Mouse (Mus musculus): ENCODE measurements around the gene Nckipsd. TPM values are rescaled to one million over a fixed set of nuclear protein-coding genes. Genes with fewer than 3 reads are reported as not detected.

Gene Nckipsd
- polyA plus RNA-seq (2012; ENCODE audit: low replicate concordance): 7.7 and 13.2 TPM in 2 replicates

DNA sequence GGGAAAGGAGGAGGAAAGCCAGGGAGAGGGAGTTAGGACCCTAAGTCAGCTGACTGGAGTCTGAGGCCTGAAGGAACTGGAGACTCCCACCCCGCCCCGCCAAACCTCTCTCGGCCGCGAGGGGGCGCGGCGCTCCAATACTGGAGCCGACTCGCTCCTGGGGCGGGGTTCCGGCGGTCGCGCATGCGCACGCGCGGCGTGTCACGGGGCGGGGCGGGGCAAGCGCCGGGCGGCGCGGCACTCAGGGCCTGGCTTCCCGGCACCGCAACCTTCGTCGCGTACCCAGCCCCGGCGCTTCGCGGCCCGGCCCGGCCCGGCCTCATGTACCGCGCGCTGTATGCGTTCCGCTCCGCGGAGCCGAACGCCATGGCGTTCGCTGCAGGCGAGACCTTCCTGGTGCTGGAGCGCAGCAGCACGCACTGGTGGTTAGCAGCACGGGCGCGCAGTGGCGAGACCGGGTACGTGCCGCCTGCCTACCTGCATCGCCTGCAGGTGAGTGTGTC is at the start of gene Nckipsd:
TSS of gene Nckipsd (plus strand) at position 206 of the 503 bp plus-strand sequence.

DNA sequence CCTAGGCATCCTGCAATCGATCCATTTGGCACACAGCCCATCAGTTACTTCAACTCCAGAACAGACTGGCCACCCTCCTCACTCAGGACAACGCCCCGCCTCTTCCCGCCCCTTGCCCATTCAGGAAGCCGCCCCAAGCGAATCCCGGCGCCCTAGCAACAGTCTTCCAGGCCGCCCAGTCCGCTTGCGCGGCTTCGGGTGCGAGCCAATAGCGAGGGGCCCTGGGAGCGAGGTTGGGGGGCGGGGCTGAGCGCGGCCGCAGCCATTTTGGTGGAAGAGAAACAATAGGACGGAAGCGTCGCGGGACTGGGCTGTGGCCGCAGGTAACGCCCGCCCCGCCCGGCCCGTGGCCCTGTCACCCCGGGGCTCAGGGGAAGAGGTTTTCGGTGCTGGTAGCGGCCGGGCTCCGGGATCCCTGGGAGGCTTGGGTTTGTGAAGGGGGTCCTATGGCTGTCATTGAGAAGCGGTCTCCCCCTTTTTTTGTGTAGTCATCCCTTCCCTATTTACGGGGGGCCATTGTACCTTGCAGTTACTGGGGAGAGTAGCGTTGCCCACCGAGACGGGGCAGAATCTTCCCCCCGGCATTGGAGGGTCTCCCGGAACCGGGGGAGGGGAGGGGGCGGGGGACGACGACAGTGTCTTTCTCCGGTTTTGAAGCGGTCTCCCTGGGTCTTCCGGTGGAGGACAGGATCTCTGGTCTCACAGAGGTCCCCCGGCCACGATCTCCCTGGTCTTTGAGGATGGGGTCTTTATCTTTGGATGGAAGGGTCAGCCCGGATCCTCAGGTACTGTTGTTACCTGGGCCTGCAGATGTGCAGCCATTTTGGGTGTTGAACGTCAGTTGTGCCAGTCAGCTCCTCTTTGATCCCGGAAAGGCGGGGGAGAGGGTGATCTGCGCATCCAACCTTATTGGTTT is 24.4 kb upstream of the Nckipsd start, which contains the start of gene Ip6k2:
TSS of gene Ip6k2 (plus strand) at position 249 of the 916 bp plus-strand sequence.

DNA sequence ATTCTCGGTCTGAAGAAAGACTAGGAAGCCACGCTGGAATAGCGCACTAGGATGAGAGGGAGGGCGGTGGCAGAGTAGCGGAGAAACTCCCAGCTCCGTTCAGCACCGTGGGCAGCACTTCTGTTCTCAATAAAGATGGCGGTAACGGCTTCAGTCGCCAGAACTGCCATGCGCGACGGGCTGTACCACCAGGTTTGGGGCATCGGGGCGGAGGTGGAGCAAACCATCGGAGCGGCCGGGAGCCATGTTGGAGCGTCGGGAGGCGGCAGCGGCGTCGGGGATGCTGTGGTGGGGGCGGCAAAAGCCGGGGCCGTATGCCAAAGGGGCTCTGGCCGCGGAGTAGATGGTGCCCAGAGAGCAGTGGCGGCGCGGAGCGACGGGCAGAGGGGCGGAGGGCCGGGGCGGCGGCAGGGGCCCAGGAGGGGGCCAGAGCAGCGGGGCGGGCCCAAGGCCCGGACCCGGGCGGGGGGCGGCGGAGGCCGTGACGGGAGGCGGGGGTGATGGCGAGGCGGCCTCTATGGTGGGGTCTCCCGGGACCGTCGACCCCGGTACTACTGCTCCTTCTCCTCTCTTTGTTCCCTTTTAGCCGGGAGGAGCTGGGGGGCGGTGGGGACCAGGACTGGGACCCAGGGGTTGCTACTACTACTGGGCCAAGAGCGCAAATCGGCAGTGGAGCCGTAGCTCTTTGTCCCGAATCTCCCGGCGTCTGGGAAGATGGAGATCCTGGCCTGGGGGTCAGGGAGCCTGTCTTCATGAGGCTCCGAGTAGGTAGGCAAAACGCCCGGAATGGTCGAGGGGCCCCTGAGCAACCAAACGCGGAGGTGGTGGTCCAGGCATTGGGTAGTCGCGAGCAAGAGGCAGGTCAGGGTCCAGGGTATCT is 17.9 kb downstream of the Nckipsd start, which contains the start of gene Celsr3:
TSS of gene Celsr3 (plus strand) at position 501 of the 880 bp plus-strand sequence.

DNA sequence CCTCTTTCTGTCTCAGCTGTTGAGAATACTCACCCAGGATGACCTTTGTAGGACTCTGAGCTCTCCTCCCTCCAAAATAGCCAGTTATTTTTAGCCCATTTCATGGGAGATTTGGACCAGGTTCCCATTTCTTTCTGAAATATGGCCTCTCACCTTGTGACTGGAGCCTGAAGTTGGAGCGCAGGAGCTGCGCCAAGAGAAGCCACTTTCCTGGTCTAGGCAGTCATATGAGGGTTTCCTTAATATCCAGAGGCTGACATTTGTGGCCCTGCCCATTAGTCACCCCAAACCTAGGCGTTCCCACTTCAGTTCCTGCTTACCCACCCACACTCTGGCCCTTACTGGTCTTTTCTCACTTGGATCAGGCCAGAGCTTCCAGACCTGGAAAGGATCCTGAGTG is 44.8 kb downstream of the Nckipsd start, which contains the start of gene Slc26a6:
TSS of gene Slc26a6 (plus strand) at position 308 of the 400 bp plus-strand sequence.

Other genes with a start within 250 kb of the Nckipsd start
- 46.8 and 263 TPM in 2 replicates for gene Impdh2, start 248.1 kb upstream of the Nckipsd start, polyA plus RNA-seq (2012; ENCODE audit: low replicate concordance)
- 5.1 and 19.2 TPM in 2 replicates for gene Ndufaf3, start 240.9 kb upstream of the Nckipsd start, polyA plus RNA-seq (2012; ENCODE audit: low replicate concordance)
- gene Dalrd3, start 238.5 kb upstream of the Nckipsd start, polyA plus RNA-seq (2012; ENCODE audit: low replicate concordance): 182 and 245 TPM in 2 replicates
- gene Wdr6, start 229.6 kb upstream of the Nckipsd start, polyA plus RNA-seq (2012; ENCODE audit: low replicate concordance): 5.5 and 18.8 TPM in 2 replicates
- gene P4htm, start 210.7 kb upstream of the Nckipsd start, polyA plus RNA-seq (2012; ENCODE audit: low replicate concordance): 1.8 and 2.9 TPM in 2 replicates
- 99.5 and 180 TPM in 2 replicates for gene Arih2, start 159.0 kb upstream of the Nckipsd start, polyA plus RNA-seq (2012; ENCODE audit: low replicate concordance)
- 1.6 and 2.5 TPM in 2 replicates for gene Slc25a20, start 146.3 kb upstream of the Nckipsd start, polyA plus RNA-seq (2012; ENCODE audit: low replicate concordance)
- 15.9 and 24.3 TPM in 2 replicates for gene Prkar2a, start 119.1 kb upstream of the Nckipsd start, polyA plus RNA-seq (2012; ENCODE audit: low replicate concordance)
- gene Ip6k2, start 24.6 kb upstream of the Nckipsd start, polyA plus RNA-seq (2012; ENCODE audit: low replicate concordance): 20.1 and 24.8 TPM in 2 replicates
- 0.09 and 0.69 TPM in 2 replicates for gene Celsr3, start 18.0 kb downstream of the Nckipsd start, polyA plus RNA-seq (2012; ENCODE audit: low replicate concordance)
- 5.3 and 8.4 TPM in 2 replicates for gene Slc26a6, start 44.9 kb downstream of the Nckipsd start, polyA plus RNA-seq (2012; ENCODE audit: low replicate concordance)
- not detected in 2 replicates for gene Tmem89, start 106.3 kb downstream of the Nckipsd start, polyA plus RNA-seq (2012; ENCODE audit: low replicate concordance)
- 422 and 705 TPM in 2 replicates for gene Uqcrc1, start 128.3 kb downstream of the Nckipsd start, polyA plus RNA-seq (2012; ENCODE audit: low replicate concordance)
- gene Col7a1, start 145.2 kb downstream of the Nckipsd start, polyA plus RNA-seq (2012; ENCODE audit: low replicate concordance): 1.0 and 1.1 TPM in 2 replicates
- gene Ucn2, start 177.6 kb downstream of the Nckipsd start, polyA plus RNA-seq (2012; ENCODE audit: low replicate concordance): not detected in 2 replicates
- gene Pfkfb4, start 183.4 kb downstream of the Nckipsd start, polyA plus RNA-seq (2012; ENCODE audit: low replicate concordance): 1.0 and 2.1 TPM in 2 replicates
- gene Shisa5, start 230.2 kb downstream of the Nckipsd start, polyA plus RNA-seq (2012; ENCODE audit: low replicate concordance): 2,043 and 2,626 TPM in 2 replicates